Mouse (Mus musculus): Measurements from ENCODE around the gene Tnpo3.

Tnpo3 gene

DNA sequence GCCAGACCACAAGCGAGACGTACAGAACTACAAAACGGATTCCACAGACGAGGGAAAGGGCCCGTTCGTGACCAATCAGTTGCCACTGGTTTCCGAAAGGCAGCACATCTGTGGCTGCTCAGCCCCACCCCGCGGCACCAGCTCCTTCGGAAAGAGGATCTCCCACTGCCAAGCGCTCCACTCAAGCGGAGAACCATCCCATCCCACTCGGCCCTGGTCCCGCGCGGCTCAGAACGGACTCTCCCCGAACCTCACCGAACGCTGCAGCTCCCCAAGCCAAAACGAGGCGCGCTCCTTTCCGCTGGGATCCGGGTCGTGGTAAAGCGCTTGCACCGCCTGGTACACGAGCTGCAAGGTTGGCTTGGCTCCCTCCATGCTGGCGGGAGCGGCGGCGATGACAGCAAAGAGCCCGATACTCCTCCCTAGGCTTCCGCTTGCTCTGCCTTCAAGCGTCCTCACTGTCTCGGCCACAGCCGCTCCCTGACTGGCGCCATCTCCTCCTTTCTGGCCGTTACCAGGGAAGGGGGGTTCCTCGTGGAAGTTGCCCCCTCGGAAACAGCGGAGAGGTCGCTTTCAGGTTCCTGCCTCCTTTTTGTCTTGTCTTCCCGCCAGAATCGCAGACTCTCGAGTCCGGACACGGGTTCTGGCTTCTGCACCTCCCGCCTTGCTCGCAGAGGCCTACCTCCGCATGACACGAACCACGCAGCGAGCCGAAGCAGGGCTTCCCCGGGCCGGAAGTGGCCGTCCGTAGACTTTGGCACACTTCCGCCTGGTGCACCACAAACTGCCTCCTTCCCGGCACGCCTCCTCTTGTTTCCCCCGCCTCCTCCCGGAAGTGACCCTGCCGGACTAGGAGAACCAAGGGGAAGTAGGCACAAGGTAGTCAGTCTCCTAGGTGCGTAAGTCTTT lies at the start of gene Tnpo3:
Gene Tnpo3, minus strand, starts transcription at position 777 of the 909 bp plus-strand sequence.
- no peak for TF ChIP-seq GATA4 (IDR thresholded peaks at IDR 0.05; ENCODE audit: insufficient replicate concordance, low read length)

GRCm38 (mm10) chr6:29658626-29659475 lies 49.2 kb upstream of the Tnpo3 start:
- TF ChIP-seq GATA4 (IDR thresholded peaks at IDR 0.05; ENCODE audit: insufficient replicate concordance, low read length), result no peak

GRCm38 (mm10) chr6:29653271-29653670 lies 43.6 kb upstream of the Tnpo3 start:
- TF ChIP-seq GATA4 (IDR thresholded peaks at IDR 0.05; ENCODE audit: insufficient replicate concordance, low read length), result no peak

GRCm38 (mm10) chr6:29650170-29650549 lies 40.5 kb upstream of the Tnpo3 start:
- TF ChIP-seq GATA4 (IDR thresholded peaks at IDR 0.05; ENCODE audit: insufficient replicate concordance, low read length), result no peak

DNA sequence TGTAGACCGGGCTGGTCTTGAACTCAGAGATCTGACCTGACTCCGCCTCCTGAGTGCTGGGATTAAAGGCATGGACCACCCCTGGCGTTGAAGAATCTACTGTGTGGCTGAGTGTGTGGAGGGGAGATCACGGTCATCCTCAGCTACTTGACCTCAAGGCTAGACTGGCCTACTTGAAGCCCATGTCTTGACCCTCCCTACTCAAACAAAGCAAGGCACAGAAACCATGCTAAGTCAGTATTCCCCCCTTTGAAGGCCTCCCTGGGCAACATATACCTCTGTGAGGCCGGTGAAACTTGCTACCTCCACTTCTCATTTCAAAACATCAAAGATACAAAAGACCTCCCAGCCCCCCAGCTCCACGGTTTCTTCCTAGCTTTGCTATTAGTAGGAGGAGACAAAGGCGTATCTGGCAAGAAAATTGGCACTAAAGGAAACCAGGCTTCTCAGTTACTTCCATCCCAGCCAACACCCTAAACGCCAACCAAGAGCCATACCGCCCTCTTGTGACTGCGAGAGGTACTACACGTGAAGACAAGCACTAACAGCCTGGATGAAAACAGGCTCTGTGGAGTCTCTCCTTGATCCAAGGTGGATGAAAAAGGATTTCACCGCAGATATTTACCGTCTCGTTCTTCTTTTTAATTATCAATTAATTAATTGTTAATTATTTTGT lies 39.9 kb upstream of the Tnpo3 start:
- no peak for TF ChIP-seq GATA4 (IDR thresholded peaks at IDR 0.05; ENCODE audit: insufficient replicate concordance, low read length)

- no peak for TF ChIP-seq GATA4 (IDR thresholded peaks at IDR 0.05; ENCODE audit: insufficient replicate concordance, low read length)
These were observed 32.1 kb upstream of the Tnpo3 start for GRCm38 (mm10) chr6:29641816-29642215.

- no peak for TF ChIP-seq GATA4 (IDR thresholded peaks at IDR 0.05; ENCODE audit: insufficient replicate concordance, low read length)
These were observed 30.1 kb upstream of the Tnpo3 start for GRCm38 (mm10) chr6:29639580-29640419.

- TF ChIP-seq GATA4 (IDR thresholded peaks at IDR 0.05; ENCODE audit: insufficient replicate concordance, low read length), result no peak
These were observed 29.3 kb upstream of the Tnpo3 start for GRCm38 (mm10) chr6:29638844-29639460.

DNA sequence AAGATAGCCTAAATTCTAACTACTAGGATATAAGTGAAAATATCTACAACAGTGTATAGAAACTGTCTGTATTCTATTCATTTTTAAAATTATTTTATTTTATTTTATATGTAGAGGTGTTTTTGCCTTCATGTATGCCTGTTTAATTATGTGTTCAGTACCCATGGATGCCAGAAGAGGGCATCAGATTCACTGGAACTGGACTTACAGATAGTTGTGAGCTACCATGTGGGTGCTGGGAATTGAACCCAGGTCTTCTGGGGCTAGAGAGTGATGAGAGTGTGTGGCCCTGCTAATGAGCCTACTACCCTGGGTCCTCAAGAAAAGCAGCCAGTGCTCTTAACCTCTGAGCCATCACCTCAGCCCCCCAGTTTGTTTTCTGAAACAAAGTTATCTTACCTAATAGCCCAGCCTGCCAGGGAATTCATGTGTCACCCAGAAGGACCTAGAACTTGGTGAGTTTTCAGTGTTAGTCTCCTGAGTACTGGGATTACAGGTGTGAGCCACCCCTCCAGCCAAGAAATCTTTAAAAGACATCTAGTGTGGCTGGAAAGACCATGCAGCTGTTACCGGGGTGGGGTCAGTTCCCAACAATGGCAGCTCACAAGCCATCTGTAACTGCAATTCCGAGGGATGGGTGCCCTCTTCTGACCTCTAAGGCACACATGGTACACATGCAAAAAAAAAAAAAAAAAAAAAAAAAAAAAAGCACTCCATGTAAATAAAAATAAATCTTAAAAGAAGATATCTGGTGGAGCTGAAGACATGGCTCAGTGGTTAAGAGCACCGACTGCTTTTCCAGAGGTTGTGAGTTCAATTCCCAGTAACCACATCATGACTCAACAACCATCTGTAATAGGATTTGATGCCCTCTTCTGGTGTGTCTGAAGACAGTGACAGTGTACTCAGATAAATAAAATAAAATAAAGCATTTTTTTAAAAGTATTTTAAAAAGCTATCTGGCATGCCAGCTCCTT lies 28.0 kb upstream of the Tnpo3 start:
- no peak for TF ChIP-seq GATA4 (IDR thresholded peaks at IDR 0.05; ENCODE audit: insufficient replicate concordance, low read length)

DNA sequence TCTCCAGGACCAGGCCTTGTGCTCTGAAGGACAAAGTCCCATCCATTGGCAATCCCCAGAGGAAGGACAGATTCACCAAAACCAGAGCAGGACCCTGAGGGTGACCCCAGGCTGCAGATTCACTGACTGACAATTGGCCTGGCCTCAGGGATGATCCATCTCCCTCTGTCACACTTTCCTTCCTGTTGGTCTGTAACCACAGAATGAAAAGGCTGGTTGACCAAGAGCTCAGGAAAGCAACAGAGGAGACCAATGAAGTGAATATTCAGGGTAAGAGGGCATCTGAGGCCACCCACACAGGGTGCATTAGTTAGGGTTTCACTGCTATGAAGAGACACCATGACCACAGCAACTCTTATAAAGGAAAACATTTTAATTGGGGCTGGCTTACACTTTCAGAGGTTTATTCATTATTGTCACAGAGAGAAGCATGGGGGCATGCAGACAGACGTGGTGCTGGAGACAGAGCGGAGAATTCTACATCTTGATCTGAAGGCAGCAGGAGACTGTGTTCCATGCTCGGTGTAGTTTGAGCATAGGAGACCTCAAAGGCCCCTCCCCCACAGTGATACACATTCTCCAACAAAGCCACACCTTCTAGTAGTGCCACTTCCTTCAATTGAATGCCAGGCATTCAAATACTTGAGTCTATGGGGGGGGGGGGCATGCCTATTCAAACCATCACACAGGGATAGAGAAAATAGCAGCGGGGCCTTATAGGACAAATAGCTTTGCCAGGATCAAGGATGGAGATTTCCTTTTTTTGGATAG lies 26.8 kb upstream of the Tnpo3 start:
- TF ChIP-seq GATA4 (IDR thresholded peaks at IDR 0.05; ENCODE audit: insufficient replicate concordance, low read length), result no peak

DNA sequence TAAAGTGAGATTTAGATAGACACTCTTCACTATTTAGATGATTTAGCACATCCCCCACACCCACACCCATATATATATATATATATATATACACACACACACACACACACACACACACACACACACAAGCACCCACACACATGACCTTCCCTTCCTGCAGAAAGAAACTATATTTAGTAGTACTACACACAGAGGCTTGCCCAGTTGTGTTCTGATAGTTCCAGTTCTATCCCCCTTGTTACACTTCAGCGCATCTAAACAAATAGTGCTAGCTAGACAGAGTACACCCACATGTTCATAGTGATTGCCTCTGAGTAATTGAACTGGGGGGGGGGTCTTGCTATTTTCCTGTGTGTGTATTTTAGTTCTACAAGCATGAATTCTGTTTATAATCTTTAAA lies 24.9 kb upstream of the Tnpo3 start:
- no peak for TF ChIP-seq GATA4 (IDR thresholded peaks at IDR 0.05; ENCODE audit: insufficient replicate concordance, low read length)

- no peak for TF ChIP-seq GATA4 (IDR thresholded peaks at IDR 0.05; ENCODE audit: insufficient replicate concordance, low read length)
These were observed 23.0 kb upstream of the Tnpo3 start for GRCm38 (mm10) chr6:29632552-29633292.
